Mouse (Mus musculus) B cell, adult 2 months (primary cell): ENCODE data around the gene Dok5.

Source experiments
- DNase-seq, 2 experiments: peaks; one replicate each; pipeline ENCODE4 v3.0.0; 2022

The Dok5 gene

DNA sequence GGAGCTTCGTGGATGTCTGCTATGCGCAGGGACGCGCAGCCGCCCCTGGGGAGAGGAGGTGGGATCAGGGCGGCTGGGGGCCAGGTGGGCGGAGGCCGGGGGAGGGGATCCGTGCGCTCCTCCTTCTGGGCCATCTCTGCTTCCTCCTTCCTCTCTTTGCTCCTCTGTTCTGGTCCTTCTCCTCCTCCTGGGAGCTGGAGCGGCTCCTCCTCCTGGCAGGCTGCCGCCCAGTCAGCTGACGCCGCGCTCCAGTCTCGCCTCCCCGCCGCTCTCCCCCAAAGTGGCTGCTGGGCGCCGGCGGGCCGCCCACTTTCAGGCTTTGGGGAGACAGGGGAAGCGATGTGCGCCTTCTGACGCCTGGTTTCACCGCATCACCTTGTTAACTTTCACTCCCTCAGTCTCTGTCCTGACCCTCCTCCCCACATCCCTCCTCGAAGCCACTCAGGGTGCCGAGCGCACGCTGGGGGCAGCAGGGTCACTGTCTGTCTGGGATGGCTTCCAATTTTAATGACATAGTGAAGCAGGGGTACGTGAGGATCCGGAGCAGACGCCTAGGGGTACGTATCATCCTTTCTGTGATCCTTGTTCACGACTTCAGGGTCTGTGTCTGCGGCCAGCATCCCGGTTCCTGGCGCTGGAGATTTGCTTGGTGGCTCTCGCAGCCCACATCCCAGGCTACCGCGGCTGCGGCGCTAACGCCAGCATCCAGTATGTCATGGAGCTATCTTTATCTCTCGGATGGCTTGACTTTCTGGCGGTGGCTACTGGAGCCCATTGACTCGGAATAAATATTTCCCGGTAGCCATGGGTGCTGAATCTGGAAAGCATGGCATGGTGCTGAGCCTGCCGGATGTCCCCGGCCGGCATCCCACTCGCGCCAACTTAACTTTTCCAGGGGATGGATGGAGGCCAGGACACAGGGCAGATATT is at the start of gene Dok5:
Gene Dok5 (plus strand): TSS at position 176 of the 930 bp plus-strand sequence.
- no peak for DNase-seq

DNA sequence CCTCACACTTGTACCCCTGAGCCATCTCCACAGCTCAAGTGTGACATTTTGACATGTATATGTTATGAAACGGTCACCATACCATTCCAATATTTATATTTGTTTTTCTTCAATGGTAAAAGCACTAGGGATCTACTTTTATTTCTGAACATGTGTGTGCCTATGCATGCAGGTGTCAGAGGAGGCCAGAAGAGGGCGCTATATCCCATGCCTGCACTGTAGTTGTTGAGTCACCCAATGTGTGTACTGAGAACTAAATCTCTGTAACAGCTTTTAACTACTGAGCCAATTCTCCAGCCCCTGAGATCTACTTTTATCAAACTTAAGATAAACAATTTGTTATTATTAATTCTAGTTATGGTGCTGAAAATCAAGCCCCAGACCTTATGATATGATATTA is 48.2 kb upstream of the Dok5 start:
- DNase-seq: no peak

DNA sequence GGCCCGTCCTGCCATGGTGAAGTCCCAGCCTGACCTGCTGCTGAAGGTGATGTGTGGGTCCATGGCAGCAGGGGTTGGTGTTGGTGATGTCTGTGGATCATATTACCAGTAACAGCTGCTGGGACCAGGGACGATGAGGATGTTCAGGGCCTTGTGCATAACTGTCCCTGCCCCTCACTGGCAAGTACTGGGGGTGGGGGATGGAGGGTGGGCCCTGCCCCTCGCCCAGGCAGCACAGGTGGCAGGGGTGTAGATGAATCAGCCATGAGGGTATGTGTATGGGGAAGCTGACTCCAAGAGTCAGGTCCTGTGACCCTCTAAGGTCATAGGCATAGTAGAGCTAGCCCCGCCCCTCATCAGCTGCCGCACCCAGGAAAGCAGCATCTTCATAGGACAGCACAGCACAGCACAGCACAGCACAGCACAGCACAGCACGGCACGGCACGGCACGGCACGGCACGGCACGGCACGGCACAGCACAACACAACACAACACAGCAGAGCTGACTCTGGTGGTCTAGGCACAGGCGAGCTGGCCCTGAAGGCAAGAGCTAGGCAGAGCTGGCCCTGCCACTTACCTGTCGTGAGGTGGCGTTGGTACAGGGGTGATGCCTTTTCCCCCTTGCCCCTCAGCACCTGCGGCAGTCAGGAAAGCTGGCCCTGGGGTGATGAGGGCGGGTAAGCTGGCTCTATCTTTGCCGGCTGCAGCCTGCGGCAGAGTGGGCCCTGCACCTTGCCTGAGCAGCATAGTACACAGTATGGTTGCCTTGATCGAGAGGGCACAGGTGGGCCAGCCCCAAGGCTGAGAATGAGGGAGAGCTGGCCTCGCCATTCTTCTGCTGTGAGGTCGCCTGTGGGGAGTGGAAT is 36.3 kb upstream of the Dok5 start:
- no peak for DNase-seq

DNA sequence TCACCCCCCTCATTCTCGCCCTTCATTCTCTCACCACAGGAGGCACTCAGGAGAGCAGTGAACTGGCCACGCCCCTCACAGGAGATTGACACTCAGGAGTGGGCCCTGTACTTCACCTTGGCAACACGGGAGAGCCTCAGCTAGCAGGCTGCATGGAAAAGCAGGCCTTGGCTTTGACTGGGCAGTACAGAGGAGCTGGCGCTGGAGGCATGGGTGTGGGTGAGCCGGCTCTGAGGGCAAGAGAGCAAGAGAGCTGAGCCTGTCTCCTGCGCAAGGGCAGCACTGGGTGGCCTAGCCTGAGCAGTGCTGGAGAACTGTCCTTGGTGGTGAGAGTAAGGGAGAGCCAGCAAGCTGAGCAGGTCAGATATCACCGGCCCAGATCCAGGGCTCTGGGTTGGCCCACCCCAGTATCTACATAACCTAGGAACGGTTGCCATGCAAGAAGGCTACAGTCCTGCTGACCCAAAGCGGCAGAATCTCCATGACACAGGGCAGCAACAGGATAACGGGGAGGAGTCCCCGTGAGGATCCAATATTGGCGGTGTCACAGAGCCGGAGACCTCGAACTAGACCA is 35.6 kb upstream of the Dok5 start:
- no peak for DNase-seq

DNA sequence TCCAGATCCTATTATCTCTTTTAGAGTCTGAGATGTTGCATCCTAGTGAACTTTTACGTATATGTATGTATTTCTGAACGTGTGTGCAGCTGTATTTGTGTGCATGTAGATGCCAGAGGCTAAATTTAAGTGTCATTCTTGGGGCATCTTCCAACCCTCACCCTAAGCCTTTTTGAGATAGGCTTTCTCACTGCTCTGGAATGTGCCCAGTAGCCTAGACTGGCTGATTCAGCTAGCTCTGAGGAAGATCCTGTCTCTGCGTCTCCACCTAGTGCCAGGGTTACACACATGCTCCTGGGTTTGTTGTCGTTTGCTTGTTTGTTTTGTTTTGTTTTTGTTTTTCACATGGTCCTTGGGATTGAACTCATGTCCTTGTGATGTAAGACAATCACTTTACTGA is 31.1 kb upstream of the Dok5 start:
- DNase-seq: no peak

DNA sequence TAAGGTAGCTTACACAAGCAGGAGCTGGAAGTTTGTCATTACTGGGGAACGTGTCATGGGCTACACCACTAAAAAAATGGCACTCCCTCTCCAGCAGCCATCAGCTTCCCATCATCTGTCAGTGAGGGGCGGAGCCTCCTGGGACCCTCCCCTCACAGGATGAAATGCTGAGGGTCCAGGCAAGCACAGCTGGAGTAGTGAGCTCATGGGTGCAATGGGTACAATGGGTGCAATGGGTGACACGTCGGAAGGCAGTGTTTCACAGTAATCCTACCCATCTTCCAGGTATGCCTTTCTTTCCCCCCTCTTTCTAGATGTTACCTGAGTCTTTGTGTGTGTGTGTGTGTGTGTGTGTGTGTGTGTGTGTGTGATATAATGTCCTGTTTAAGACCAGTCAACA is 25.1 kb upstream of the Dok5 start:
- no peak for DNase-seq

DNA sequence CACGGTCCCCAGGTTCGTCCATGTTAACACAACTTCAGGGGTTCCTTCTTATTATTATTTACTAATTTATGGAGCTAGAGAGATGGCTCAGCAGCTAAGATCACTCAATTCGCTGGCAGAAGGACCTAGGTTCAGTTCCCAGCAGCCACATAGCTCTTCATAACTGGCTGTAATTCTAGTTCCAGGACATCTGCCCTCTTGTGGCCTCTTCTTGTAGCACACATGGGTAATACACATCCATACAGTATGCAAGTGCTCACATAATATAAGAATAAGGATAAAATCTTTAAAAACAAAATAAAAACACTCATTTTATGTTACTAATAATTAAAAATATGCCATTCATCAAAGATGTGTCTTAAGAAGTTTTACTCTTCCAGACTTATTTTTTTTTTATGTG is 23.9 kb upstream of the Dok5 start:
- no peak for DNase-seq

DNA sequence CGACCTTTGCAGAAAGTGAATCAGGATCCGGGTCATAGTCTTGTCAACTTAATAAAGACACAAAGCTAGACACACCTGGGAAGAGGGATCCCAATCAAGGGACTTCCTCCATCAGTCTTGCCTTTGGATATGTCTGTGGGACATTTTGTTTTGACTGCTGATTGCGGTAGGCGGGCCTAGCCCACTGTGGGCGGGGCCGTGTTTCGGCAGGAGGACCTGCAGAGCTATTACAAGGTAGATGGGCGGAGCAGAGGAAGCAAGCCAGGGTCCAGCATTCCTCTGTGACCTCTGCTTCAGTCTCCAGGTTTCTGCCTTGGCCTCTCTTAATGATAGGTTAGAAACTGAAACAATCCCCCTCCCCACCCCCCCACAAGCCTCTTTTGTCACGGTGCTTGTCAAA is 22.7 kb upstream of the Dok5 start:
- DNase-seq: no peak

DNA sequence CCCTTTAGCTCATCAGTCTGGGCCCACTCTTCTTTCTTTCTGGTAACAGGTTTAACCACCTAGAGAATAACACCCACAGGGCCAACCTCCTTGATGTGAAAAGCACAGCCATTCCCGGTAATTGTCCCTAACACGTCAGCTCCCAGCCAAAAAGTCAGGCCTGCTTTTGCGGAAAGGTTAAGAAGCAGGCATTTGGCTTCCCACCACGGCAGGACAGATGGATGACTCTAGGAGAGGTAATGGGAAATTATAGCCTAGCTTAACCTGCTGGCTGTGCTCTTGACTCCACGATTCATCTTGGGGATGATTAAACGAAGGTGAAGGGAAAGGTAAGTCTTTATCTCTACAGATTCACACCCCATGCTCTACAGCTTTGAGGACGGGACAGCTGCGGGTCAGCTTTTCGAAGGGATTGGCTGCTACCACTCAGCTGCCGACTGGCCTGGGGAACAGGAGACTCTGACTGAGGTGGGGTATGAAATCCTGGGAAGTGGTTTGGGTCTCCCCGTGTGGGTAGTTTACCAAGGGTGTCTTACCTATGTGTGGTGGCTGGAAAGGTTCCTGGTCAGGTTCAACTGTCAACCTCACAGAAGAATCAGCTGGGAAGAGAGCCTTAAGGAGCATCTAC is 18.8 kb upstream of the Dok5 start:
- no peak for DNase-seq

DNA sequence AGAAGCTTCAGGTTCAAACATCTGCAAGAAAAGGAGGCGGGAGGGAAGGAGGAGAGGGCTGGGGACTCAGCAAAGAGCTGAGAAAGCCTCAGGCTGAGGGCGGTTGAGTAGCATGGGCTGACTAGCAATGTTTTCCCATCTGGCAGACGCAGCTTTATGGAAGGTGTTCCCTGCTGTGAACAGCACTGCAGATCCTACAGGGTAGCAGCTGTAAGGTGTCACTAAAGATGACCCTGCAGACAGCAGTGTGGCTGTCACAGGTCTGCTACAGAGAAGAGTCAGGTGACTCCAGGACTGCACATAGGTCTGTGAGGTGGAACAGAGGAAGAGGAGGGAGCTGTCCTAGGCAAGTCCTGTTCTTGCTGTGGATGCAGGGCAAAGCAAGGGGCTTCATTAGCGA is 11.2 kb upstream of the Dok5 start:
- no peak for DNase-seq

DNA sequence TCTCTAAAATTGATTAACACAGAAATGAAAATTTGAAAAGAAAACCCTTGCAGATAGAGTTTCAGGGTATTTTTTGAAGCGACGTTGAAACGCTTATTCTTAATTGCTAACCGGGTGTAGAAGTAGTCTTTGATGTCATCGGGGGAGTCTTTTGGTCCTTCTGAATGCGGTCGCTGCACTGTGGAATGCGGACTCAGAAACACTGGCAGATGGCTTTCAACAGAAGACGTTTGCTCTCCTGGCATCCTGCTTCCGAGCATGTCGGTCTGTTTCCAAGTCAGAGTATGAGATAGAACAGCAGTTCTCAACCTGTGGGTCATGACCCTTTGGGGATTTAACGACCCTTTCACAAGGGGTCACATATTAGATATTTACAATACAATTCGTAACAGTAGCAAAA is 7.5 kb upstream of the Dok5 start:
- no peak for DNase-seq

DNA sequence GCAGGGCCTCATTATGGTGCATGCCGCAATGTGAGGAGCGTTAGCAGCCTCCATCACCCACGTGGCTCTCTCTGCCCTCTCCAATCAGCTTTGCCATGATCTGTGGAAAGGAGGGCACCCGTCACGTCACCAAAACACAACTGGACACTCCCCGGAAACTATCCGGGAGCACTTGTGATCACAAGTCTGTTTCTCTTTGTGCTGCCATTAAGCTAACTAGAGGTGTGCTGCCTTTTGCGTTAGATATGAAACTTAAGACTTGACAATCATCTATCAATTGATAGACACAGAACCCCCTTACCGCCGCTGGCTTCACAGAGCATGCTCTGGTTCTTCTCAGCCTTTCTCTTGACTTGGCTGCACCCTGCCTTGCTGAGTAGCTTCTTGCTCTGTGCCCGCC is 6.9 kb upstream of the Dok5 start:
- DNase-seq: no peak

DNA sequence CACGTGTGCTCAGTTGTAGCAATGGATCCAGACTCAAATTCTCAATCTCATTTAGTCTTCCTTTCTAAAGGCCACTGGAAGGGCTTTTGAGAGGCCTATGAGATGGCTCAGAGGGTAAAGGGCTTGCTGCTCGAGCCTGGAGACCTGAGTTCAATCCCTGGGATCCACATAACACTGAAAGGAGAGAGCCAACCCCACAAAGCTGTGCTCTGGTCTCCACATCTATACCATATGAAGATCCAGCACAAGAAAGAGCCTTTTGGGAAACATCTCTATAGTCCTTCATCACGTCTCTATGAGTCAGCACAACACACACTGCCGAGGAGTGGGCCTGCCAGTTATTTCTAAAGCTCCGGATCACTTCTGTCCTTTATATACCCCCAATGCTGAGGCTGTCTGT is 5.8 kb upstream of the Dok5 start:
- DNase-seq: no peak

DNA sequence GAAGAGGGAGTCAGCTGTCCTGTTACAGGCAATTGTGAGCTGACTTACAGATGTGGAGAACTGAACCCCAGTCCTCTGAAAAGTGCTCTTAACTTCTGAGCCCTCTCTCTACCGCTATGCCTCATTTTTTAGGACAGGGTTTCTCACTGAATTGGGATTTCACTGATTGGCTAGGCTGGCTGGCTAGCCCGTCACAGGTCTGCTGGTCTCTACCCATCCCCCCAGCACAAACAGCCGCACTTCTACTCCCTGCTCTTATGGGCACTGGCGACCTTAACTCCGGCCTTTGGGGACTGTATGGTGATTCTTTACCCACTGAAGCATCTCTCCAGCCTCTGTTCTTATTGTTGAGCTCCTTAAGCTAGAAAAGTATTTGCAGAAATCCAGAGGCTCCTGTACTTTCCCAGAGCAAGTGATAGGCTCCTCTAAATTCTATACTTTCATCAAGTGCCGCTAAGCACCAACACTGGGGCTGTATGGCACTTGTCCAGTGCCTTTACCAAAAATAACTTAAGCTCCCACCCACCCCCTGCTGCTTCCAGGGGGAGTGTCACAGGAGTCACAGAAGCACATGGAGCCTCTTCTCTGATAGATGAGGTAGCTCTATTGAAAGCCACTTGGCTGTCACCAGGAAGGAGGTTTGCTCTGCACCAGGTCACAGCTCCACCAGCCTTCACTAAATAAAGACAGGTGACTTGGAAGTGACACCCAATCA is 4.5 kb upstream of the Dok5 start:
- DNase-seq: no peak

DNA sequence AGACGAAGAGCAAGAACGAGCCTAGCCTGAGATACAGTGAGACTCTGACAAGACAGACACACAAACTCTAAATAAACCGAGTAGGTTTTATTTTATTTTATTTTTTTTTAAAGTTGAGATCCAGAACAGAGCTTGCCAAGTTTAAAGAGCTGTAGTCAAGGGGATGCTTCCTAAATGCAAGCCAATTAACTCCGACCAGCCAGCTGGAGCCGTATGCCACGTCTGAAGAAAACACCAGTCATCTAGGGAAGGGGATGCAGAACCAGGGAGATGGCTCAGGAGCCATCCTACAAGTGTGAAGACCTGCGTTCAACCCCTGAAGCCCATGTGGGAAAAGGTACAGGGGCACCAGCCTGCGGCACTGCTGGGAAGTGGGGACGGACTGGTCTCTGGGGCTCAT is 2.7 kb upstream of the Dok5 start:
- no peak for DNase-seq

DNA sequence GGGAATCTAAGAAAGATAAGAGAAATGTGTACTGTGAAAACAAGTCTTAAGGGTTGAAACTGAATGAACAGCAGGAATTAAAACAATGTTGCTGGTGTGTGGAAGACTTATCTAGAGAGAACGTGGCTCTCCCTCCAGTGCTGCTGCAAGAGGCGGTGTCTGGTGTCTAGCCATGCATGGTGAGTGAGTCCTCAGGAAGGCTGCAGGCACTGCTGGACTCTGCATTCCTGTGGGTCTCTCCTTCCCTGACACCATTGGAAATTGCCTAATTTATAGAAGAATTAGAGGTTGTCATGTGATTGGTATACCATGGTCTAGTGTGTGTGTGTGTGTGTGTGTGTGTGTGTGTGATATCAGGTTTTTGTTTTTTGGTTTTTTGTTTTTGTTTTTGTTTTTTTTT is 1.9 kb upstream of the Dok5 start:
- DNase-seq: no peak

DNA sequence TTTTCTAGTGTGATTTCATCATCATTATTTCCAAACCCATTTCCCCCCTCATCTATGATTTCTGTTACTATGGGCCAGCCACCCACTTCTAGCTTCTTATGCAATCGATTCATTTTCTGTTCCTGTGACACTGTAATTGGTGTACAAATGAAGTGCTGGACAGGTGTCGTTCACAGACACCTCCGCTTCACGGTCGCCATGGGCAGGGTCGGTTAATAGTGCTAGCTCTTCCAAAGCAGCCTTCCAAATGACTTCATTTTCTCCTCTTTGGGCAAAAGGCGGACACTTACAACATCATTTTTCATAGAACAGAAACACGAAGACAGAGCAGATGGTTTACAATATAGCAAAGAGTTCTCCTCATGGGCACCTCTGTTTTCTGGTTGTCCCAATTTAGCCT is 1.5 kb upstream of the Dok5 start:
- no peak for DNase-seq

DNA sequence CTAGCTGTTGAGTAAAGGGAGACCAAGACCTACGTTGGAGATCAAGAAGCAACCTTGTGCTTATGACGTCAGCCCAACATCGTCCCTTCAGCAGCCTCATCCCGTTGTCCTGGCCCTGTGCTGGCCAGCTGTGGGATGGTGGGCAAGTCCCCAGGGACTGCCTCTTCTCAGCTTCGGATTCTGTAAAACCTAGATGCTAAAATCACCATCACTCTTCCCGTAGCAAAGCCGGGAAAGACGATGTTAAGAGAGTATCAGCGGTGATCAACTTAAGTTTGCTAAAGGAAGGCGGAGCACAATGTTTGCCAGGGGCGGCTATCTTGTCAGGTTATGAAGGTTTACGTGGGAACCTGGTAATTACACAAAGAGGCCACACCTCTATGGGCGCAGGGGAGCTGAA is 826 bp upstream of the Dok5 start:
- no peak for DNase-seq

DNA sequence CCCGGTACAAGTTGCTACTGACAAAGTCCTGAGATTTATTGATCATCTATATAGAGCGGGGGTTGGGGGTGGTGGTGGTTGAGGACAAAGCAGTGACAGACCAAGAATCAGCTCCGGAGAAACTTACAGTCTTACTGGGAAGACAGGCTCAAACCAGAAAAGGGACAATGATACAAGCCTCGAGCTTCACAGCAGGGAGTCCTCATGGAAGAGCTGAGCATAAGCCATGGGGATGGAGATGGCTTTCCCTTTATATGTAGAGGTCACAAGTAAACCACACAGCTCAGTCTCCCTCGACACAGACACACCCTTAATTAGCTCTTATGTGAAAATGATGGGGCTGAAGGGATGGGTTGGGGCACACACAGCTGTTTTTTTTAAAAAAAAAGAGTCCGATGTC is 402 bp upstream of the Dok5 start:
- no peak for DNase-seq

DNA sequence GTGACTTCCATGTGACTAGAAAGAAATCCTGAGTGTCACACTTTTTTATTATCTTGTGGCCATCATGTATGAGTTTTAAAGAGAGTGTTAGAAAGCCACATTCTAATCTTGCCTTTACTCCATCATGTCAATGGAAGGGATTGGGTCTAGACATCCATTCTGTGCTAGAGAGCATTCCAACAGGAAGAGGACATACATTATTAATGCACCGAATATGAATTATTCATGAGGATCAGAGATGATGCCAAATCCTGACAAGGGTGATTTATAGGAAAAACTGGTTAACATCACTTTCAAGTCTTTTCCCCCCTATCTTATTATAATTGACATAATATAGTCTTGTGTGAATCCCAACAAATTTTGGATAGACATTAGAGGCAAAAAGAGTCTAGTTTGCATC is 2.1 kb downstream of the Dok5 start:
- no peak for DNase-seq

DNA sequence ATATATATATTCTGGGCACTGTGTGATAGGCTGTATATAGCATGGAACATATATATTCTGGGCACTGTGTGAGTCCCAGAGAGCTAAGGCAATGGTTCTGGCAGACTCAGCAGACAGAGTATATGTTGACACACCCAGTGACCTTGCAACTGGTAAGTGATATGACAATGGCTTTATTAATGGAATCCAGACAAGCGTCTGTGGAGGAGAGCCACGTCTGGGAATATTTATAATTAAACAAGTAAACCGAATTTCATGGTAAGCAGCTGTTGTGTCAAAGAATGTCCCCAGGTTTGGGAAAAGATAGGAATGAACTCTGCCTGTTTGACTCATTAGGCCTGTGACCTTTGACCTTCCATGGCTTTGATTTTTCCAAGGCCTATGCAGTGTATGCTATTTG is 2.8 kb downstream of the Dok5 start:
- no peak for DNase-seq

DNA sequence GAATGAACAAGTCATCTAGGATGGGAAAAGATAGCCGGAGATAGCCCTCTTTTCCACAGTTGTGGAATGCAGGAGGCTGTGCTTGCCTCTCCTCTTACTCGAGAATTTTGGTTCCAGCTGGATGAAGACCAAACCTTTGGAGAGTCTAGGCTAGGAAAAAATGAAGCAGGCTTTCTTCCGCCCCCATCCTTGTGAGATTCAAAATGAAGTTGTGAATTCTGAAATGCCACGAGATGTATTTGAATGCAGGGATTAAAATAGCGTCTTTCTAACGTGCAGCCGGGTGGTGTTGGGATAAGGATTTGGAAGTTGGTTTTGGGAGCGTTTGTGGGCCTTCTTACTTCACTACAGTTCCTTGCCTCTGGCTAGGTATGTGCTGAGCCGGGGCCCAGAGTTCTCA is 6.8 kb downstream of the Dok5 start:
- no peak for DNase-seq

DNA sequence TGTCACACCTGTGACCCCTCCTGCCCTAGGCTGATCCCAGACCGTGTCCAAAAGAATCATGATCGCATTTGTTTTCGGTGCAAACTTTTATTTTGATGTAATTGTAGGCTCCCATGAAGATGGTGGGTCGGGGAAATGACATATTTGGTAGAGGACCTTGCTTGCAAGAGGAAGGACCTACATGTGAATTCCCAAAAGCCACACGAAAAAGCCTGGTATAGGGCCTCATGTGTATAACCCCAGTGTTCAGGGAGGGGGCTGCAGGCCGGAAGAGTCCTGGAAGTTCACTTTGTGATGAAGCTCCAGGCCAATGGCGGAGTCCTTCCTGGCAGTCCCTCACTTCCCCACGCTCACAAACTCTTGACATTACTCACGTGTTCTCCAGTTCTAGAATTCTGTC is 7.3 kb downstream of the Dok5 start:
- no peak for DNase-seq
